Mouse (Mus musculus) lung, adult 18-20 months (tissue): ENCODE data around the gene 1700030K09Rik.
A peak's percentile ranks its signal among the peaks of the same experiment; 100 is the strongest.

Experiments used
- DNase-seq, 2 experiments: peaks; one replicate each; pipeline ENCODE4 v3.0.0; 2022; ENCODE audit warnings: mixed read lengths in 2 of 2

1700030K09Rik gene

GRCm38 (mm10) chr8:72464211-72464610, 20.5 kb downstream of the 1700030K09Rik start:
- no peak for DNase-seq

- DNase-seq, result no peak
These were observed 25.6 kb downstream of the 1700030K09Rik start for GRCm38 (mm10) chr8:72469243-72469642.

GRCm38 (mm10) chr8:72469984-72470383, 26.3 kb downstream of the 1700030K09Rik start:
- DNase-seq, result no peak

- DNase-seq, result no peak
These were observed 27.0 kb downstream of the 1700030K09Rik start for GRCm38 (mm10) chr8:72470684-72471083.

- peak; percentile 98 for DNase-seq
These were observed 31.3 kb downstream of the 1700030K09Rik start, which contains the start of gene Cherp for GRCm38 (mm10) chr8:72474826-72475546. Gene Cherp (minus strand): TSS chr8:72475226.

GRCm38 (mm10) chr8:72485456-72486199, 41.9 kb downstream of the 1700030K09Rik start:
- peak; percentile 71 to 75 for DNase-seq

GRCm38 (mm10) chr8:72487014-72487413, 43.3 kb downstream of the 1700030K09Rik start:
- DNase-seq, result no peak

- DNase-seq, result no peak
These were observed 47.3 kb downstream of the 1700030K09Rik start for GRCm38 (mm10) chr8:72491017-72491416.

- peak; percentile 29 to 35 for DNase-seq
These were observed 48.3 kb downstream of the 1700030K09Rik start, which contains the start of gene Slc35e1 for GRCm38 (mm10) chr8:72491680-72492621. Gene Slc35e1 (minus strand): TSS chr8:72492614.

GRCm38 (mm10) chr8:72492622-72493081, 49.0 kb downstream of the 1700030K09Rik start:
- DNase-seq, result peak; percentile 99 to 100

GRCm38 (mm10) chr8:72493381-72493780, 49.7 kb downstream of the 1700030K09Rik start:
- DNase-seq, result no peak

GRCm38 (mm10) chr8:72495411-72496111, 51.9 kb downstream of the 1700030K09Rik start:
- DNase-seq, result no peak

- DNase-seq, result no peak
These were observed 52.5 kb downstream of the 1700030K09Rik start for GRCm38 (mm10) chr8:72496217-72496616.

GRCm38 (mm10) chr8:72497911-72498310, 54.2 kb downstream of the 1700030K09Rik start:
- DNase-seq, result no peak

- no peak for DNase-seq
These were observed 54.8 kb downstream of the 1700030K09Rik start for GRCm38 (mm10) chr8:72498527-72498926.

GRCm38 (mm10) chr8:72499521-72500284, 56.0 kb downstream of the 1700030K09Rik start:
- no peak for DNase-seq

GRCm38 (mm10) chr8:72500521-72500931, 56.8 kb downstream of the 1700030K09Rik start:
- DNase-seq, result no peak

GRCm38 (mm10) chr8:72504137-72504536, 60.5 kb downstream of the 1700030K09Rik start:
- no peak for DNase-seq

- no peak for DNase-seq
These were observed 61.1 kb downstream of the 1700030K09Rik start for GRCm38 (mm10) chr8:72504637-72505314.

GRCm38 (mm10) chr8:72507505-72507904, 63.8 kb downstream of the 1700030K09Rik start:
- DNase-seq, result no peak
